Mouse (Mus musculus): Measurements from ENCODE around the gene Atg2a. TPM values are rescaled to one million over a fixed set of nuclear protein-coding genes. Genes with fewer than 3 reads are reported as not detected.
A peak's percentile ranks its signal among the peaks of the same experiment; 100 is the strongest.

Atg2a gene
- polyA plus RNA-seq, 1 experiment from 2014 or later, result 9.3 TPM

DNA sequence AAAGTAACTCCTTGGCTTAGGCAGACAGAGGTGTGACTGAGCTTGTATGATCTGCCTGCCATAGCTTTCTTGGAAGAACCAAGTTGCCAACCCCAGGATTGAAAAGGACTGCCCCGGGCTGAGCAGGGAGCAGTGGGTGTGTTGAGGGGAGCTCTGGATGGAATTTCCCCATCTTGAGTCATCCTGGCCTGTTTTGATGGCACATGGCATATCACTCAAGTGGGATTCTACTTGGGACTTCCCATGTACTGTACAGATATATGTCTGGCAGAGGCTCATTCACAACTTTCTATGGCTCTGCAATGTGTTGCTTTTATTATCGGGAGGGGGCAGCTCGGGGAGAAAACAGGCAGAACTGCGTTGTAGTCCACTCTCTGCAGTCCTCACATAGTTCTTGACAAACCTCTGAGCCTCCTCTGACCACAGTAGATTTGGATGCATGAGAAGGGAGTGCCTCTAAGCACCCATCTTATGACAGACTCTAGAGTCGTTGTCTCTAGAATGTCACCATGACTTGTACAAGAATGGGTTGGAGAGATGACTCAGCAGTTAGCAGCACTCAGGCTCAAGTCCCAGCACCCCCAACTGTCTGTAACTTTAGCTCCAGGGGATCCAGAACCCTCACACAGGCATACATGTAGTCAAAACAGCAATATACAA, 55.2 kb downstream of the Atg2a start:
- H3K9me3 ChIP-seq (replicated peaks; ENCODE audit: control insufficient read depth, low read length), result no peaks in the 10 kb centered on the region
- no peak overlapping the region for H3K4me3 ChIP-seq (replicated peaks; ENCODE audit: low read length)
- no peak overlapping the region for H3K4me2 ChIP-seq (ENCODE audit: low read depth, low read length)
- H3K4me1 ChIP-seq (ENCODE audit: control insufficient read depth, insufficient read depth, low read length), result peaks cover 9% of the 10 kb centered on the region; the same call in 1 of the 2 replicates
- peak overlapping the region; percentile 34; the same call in 1 of the 2 replicates for H3K27ac ChIP-seq (ENCODE audit: low read length)
- no peaks in the 10 kb centered on the region for H3K27me3 ChIP-seq (ENCODE audit: control insufficient read depth, insufficient read depth, low read length)
- WGBS, result 87% methylated on average over 5 of the region's 5 CpGs
- H3K9ac ChIP-seq (ENCODE audit: low read length), result 0 out of 2 replicates have a peak overlapping the region, but pooled peaks have one; percentile 5
- peaks cover 33% of the 10 kb centered on the region for H3K36me3 ChIP-seq (ENCODE audit: control insufficient read depth, insufficient read depth, low read length)
- no peak for ATAC-seq (ENCODE audit: insufficient read depth, low FRiP score)

GRCm38 (mm10) chr19:6297641-6298040, 56.2 kb downstream of the Atg2a start:
- no peaks in the 10 kb centered on the region for H3K9me3 ChIP-seq (replicated peaks; ENCODE audit: control insufficient read depth, low read length)
- 75% methylated on average over 9 of the region's 9 CpGs for WGBS
- peaks cover 12% of the 10 kb centered on the region; the same call in 1 of the 2 replicates for H3K4me1 ChIP-seq (ENCODE audit: control insufficient read depth, insufficient read depth, low read length)
- no peaks in the 10 kb centered on the region for H3K27me3 ChIP-seq (ENCODE audit: control insufficient read depth, insufficient read depth, low read length)
- H3K4me3 ChIP-seq (replicated peaks; ENCODE audit: low read length), result no peak overlapping the region
- H3K36me3 ChIP-seq (ENCODE audit: control insufficient read depth, insufficient read depth, low read length), result peaks cover 31% of the 10 kb centered on the region
- 0 out of 2 replicates have a peak, but pooled peaks have one; percentile 35 for ATAC-seq (ENCODE audit: insufficient read depth, low FRiP score)
- H3K4me2 ChIP-seq (ENCODE audit: low read depth, low read length), result no peak overlapping the region
- H3K27ac ChIP-seq (ENCODE audit: low read length), result peak overlapping the region; percentile 40
- no peak overlapping the region for H3K9ac ChIP-seq (ENCODE audit: low read length)

GRCm38 (mm10) chr19:6299003-6299402, 57.5 kb downstream of the Atg2a start:
- Histone ChIP-seq H3K4me3 (replicated peaks; ENCODE audit: low read length) (no peak overlapping the region), H3K4me2 (ENCODE audit: low read depth, low read length) (no peak overlapping the region), H3K36me3 (ENCODE audit: control insufficient read depth, insufficient read depth, low read length) (peaks cover 28% of the 10 kb centered on the region), H3K4me1 (ENCODE audit: control insufficient read depth, insufficient read depth, low read length) (peaks cover 12% of the 10 kb centered on the region; the same call in 1 of the 2 replicates), H3K27ac (ENCODE audit: low read length) (no peak overlapping the region), H3K9ac (ENCODE audit: low read length) (no peak overlapping the region), H3K27me3 (ENCODE audit: control insufficient read depth, insufficient read depth, low read length) (no peaks in the 10 kb centered on the region), H3K9me3 (replicated peaks; ENCODE audit: control insufficient read depth, low read length) (no peaks in the 10 kb centered on the region)
- ATAC-seq (ENCODE audit: insufficient read depth, low FRiP score), result no peak
- WGBS, result 76% methylated on average over 4 of the region's 4 CpGs

GRCm38 (mm10) chr19:6299450-6300267, 58.2 kb downstream of the Atg2a start:
- no peaks in the 10 kb centered on the region for H3K9me3 ChIP-seq (replicated peaks; ENCODE audit: control insufficient read depth, low read length)
- H3K27me3 ChIP-seq (ENCODE audit: control insufficient read depth, insufficient read depth, low read length), result no peaks in the 10 kb centered on the region
- peak overlapping the region; percentile 46 for H3K27ac ChIP-seq (ENCODE audit: low read length)
- 77% methylated on average over 7 of the region's 7 CpGs for WGBS
- H3K4me1 ChIP-seq (ENCODE audit: control insufficient read depth, insufficient read depth, low read length), result peaks cover 15% of the 10 kb centered on the region; the same call in 1 of the 2 replicates
- no peak overlapping the region for H3K4me3 ChIP-seq (replicated peaks; ENCODE audit: low read length)
- 0 out of 2 replicates have a peak overlapping the region, but pooled peaks have one; percentile 11 for H3K9ac ChIP-seq (ENCODE audit: low read length)
- no peak overlapping the region for H3K4me2 ChIP-seq (ENCODE audit: low read depth, low read length)
- ATAC-seq (ENCODE audit: insufficient read depth, low FRiP score), result no peak
- H3K36me3 ChIP-seq (ENCODE audit: control insufficient read depth, insufficient read depth, low read length), result peaks cover 25% of the 10 kb centered on the region

- Histone ChIP-seq H3K36me3 (ENCODE audit: control insufficient read depth, insufficient read depth, low read length) (peaks cover 17% of the 10 kb centered on the region), H3K9ac (ENCODE audit: low read length) (0 out of 2 replicates have a peak overlapping the region, but pooled peaks have one; percentile 11), H3K9me3 (replicated peaks; ENCODE audit: control insufficient read depth, low read length) (no peaks in the 10 kb centered on the region), H3K4me2 (ENCODE audit: low read depth, low read length) (no peak overlapping the region), H3K4me1 (ENCODE audit: control insufficient read depth, insufficient read depth, low read length) (peaks cover 16% of the 10 kb centered on the region; the same call in 1 of the 2 replicates), H3K4me3 (replicated peaks; ENCODE audit: low read length) (no peak overlapping the region), H3K27ac (ENCODE audit: low read length) (no peak overlapping the region), H3K27me3 (ENCODE audit: control insufficient read depth, insufficient read depth, low read length) (no peaks in the 10 kb centered on the region)
- 41% methylated on average over 7 of the region's 7 CpGs for WGBS
- peak; percentile 3; the same call in 1 of the 2 replicates for ATAC-seq (ENCODE audit: insufficient read depth, low FRiP score)
These were observed 59.0 kb downstream of the Atg2a start for GRCm38 (mm10) chr19:6300402-6300841.

GRCm38 (mm10) chr19:6302114-6302513, 60.6 kb downstream of the Atg2a start:
- H3K4me3 ChIP-seq (replicated peaks; ENCODE audit: low read length), result no peak overlapping the region
- no peak overlapping the region for H3K9ac ChIP-seq (ENCODE audit: low read length)
- H3K27ac ChIP-seq (ENCODE audit: low read length), result no peak overlapping the region
- peaks cover 20% of the 10 kb centered on the region for H3K4me1 ChIP-seq (ENCODE audit: control insufficient read depth, insufficient read depth, low read length)
- ATAC-seq (ENCODE audit: insufficient read depth, low FRiP score), result no peak
- 86% methylated on average over 5 of the region's 5 CpGs for WGBS
- no peaks in the 10 kb centered on the region for H3K27me3 ChIP-seq (ENCODE audit: control insufficient read depth, insufficient read depth, low read length)
- no peaks in the 10 kb centered on the region for H3K9me3 ChIP-seq (replicated peaks; ENCODE audit: control insufficient read depth, low read length)
- no peak overlapping the region for H3K4me2 ChIP-seq (ENCODE audit: low read depth, low read length)
- peaks cover 10% of the 10 kb centered on the region for H3K36me3 ChIP-seq (ENCODE audit: control insufficient read depth, insufficient read depth, low read length)

DNA sequence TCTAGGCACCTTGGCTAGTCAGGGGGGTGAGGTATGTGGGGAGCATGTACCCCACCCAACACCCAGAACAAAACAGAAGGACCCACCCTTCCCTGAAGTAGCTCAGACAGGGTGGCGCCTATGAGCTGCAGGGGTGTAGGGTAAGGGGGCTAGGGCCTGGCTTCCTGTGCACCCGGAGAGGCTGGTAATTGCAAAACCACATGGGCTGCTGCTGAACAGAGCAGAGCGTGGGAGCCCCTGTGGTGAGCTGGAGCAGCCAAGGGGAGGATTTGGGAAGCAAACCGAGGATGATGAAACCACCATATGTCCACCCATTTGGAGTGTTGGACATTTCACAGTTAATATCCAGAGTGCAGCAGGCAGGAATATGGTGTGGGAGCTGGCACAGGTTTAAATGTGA, 61.1 kb downstream of the Atg2a start:
- no peak overlapping the region for H3K4me3 ChIP-seq (replicated peaks; ENCODE audit: low read length)
- H3K4me1 ChIP-seq (ENCODE audit: control insufficient read depth, insufficient read depth, low read length), result peaks cover 22% of the 10 kb centered on the region
- H3K9me3 ChIP-seq (replicated peaks; ENCODE audit: control insufficient read depth, low read length), result no peaks in the 10 kb centered on the region
- H3K9ac ChIP-seq (ENCODE audit: low read length), result 0 out of 2 replicates have a peak overlapping the region, but pooled peaks have one; percentile 4
- H3K27ac ChIP-seq (ENCODE audit: low read length), result no peak overlapping the region
- ATAC-seq (ENCODE audit: insufficient read depth, low FRiP score), result no peak
- no peaks in the 10 kb centered on the region for H3K27me3 ChIP-seq (ENCODE audit: control insufficient read depth, insufficient read depth, low read length)
- H3K4me2 ChIP-seq (ENCODE audit: low read depth, low read length), result no peak overlapping the region
- H3K36me3 ChIP-seq (ENCODE audit: control insufficient read depth, insufficient read depth, low read length), result peaks cover 7% of the 10 kb centered on the region
- WGBS, result 32% methylated on average over 4 of the region's 4 CpGs

GRCm38 (mm10) chr19:6303831-6304230, 62.4 kb downstream of the Atg2a start:
- Histone ChIP-seq H3K4me2 (ENCODE audit: low read depth, low read length) (no peak overlapping the region), H3K9ac (ENCODE audit: low read length) (peak overlapping the region; percentile 41; the same call in 1 of the 2 replicates), H3K27ac (ENCODE audit: low read length) (no peak overlapping the region), H3K4me3 (replicated peaks; ENCODE audit: low read length) (no peak overlapping the region), H3K36me3 (ENCODE audit: control insufficient read depth, insufficient read depth, low read length) (no peaks in the 10 kb centered on the region), H3K9me3 (replicated peaks; ENCODE audit: control insufficient read depth, low read length) (no peaks in the 10 kb centered on the region), H3K4me1 (ENCODE audit: control insufficient read depth, insufficient read depth, low read length) (peaks cover 28% of the 10 kb centered on the region), H3K27me3 (ENCODE audit: control insufficient read depth, insufficient read depth, low read length) (no peaks in the 10 kb centered on the region)
- WGBS, result 81% methylated on average over 6 of the region's 6 CpGs
- ATAC-seq (ENCODE audit: insufficient read depth, low FRiP score), result no peak
